Mouse (Mus musculus) embryonic facial prominence, embryonic 12.5 days (tissue): Measurements from ENCODE around the gene Adssl1. TPM values are rescaled to one million over a fixed set of nuclear protein-coding genes. Genes with fewer than 3 reads are reported as not detected.

Source experiments
- ATAC-seq: fragments of 200-750 bp; cut with Nextera tagmentation; 2 replicates; pipeline ENCODE4 v1.8.0; 2017; ENCODE audit not compliant: insufficient number of reproducible peaks, insufficient read depth, low FRiP score, low TSS enrichment
- H3K27ac ChIP-seq: fragments of 300-500 bp; sonication (generic); 2 replicates; pipeline ENCODE4 v1.5.1; 2016; ENCODE audit warnings: mild to moderate bottlenecking
- H3K27me3 ChIP-seq: fragments of 300-500 bp; sonication (generic); 2 replicates; pipeline ENCODE4 v1.6.1; 2016; ENCODE audit warnings: mild to moderate bottlenecking, moderate library complexity
- H3K36me3 ChIP-seq: fragments of 300-500 bp; sonication (generic); 2 replicates; pipeline ENCODE4 v1.6.1; 2016; ENCODE audit warnings: mild to moderate bottlenecking
- H3K4me1 ChIP-seq: fragments of 300-500 bp; sonication (generic); 2 replicates; pipeline ENCODE4 v1.6.1; 2016
- H3K4me2 ChIP-seq: fragments of 300-500 bp; sonication (generic); replicated peaks from 2 replicates; pipeline ENCODE4 v1.6.1; 2016; ENCODE audit warnings: mild to moderate bottlenecking, moderate library complexity
- H3K4me3 ChIP-seq: fragments of 300-500 bp; sonication (generic); 2 replicates; pipeline ENCODE4 v1.5.1; 2016; ENCODE audit warnings: mild to moderate bottlenecking
- H3K9ac ChIP-seq: fragments of 300-500 bp; sonication (generic); 2 replicates; pipeline ENCODE4 v1.6.1; 2016; ENCODE audit warnings: mild to moderate bottlenecking, moderate library complexity
- H3K9me3 ChIP-seq: fragments of 300-500 bp; sonication (generic); 2 replicates; pipeline ENCODE4 v1.6.1; 2016; ENCODE audit warnings: mild to moderate bottlenecking, moderate library complexity
- WGBS: fragments of 180-500 bp; shearing (Covaris S2); methylation state at CpG from one replicate; pipeline ENCODE4 v1.1.7; 2016; 5-methylcytosine and 5-hydroxymethylcytosine counted together
- polyA plus RNA-seq: library from polyadenylated mRNA; unstranded; fragments of >200 nt; fragmentation: Nextera tagmentation; extraction: Ambion mirVana; gene quantifications from 2 replicates; pipeline ENCODE4 v1.2.1, GENCODE M21; 2016

The Adssl1 gene
- polyA plus RNA-seq, 1 experiment from 2014 or later: 6.6 TPM

GRCm38 (mm10) chr12:112585924-112586538 lies 33.8 kb upstream of the Adssl1 start:
- H3K9me3 ChIP-seq: no peaks in the 10 kb centered on the region
- no peaks in the 10 kb centered on the region for H3K36me3 ChIP-seq
- H3K27me3 ChIP-seq: peaks cover 23% of the 10 kb centered on the region
- no peak overlapping the region for H3K27ac ChIP-seq
- H3K4me3 ChIP-seq: no peak overlapping the region
- H3K9ac ChIP-seq: no peak overlapping the region; the same call in 1 of the 2 replicates
- no peak overlapping the region for H3K4me2 ChIP-seq
- 75% methylated on average over 7 of the region's 7 CpGs for WGBS
- ATAC-seq: no peak
- peaks cover 11% of the 10 kb centered on the region; the same call in 1 of the 2 replicates for H3K4me1 ChIP-seq

GRCm38 (mm10) chr12:112587125-112588124 lies 32.4 kb upstream of the Adssl1 start:
- 77% methylated on average over 14 of the region's 14 CpGs for WGBS
- H3K36me3 ChIP-seq: no peaks in the 10 kb centered on the region
- peak overlapping the region; percentile 50; the same call in 1 of the 2 replicates for H3K4me3 ChIP-seq
- peaks cover 11% of the 10 kb centered on the region; the same call in 1 of the 2 replicates for H3K4me1 ChIP-seq
- ATAC-seq: no peak
- no peak overlapping the region for H3K27ac ChIP-seq
- H3K9ac ChIP-seq: no peak overlapping the region
- no peaks in the 10 kb centered on the region for H3K9me3 ChIP-seq
- peaks cover 23% of the 10 kb centered on the region for H3K27me3 ChIP-seq
- H3K4me2 ChIP-seq: peak overlapping the region; percentile 85; the same call in 1 of the 2 replicates

- Histone ChIP-seq H3K9ac (peak within 1 kb of the TSS; percentile 46), H3K27ac (no peak within 1 kb of the TSS), H3K4me3 (peak within 1 kb of the TSS; percentile 50), H3K27me3 (peaks cover 23% of the 10 kb centered on the region), H3K4me1 (peaks cover 12% of the 10 kb centered on the region; the same call in 1 of the 2 replicates), H3K4me2 (peak within 1 kb of the TSS; percentile 85), H3K36me3 (no peaks in the 10 kb centered on the region), H3K9me3 (no peaks in the 10 kb centered on the region)
- 2% methylated on average over 57 of the region's 60 CpGs for WGBS
- peak; percentile 81 for ATAC-seq
Observed at GRCm38 (mm10) chr12:112588426-112589256, 31.2 kb upstream of the Adssl1 start, which contains the start of gene Inf2. Inf2 (plus strand) TSS chr12:112588784.

- H3K4me3 ChIP-seq: peak overlapping the region; percentile 50
- H3K4me1 ChIP-seq: peaks cover 20% of the 10 kb centered on the region
- peak overlapping the region; percentile 85 for H3K4me2 ChIP-seq
- ATAC-seq: no peak
- H3K36me3 ChIP-seq: no peaks in the 10 kb centered on the region
- H3K27ac ChIP-seq: no peak overlapping the region
- H3K27me3 ChIP-seq: peaks cover 23% of the 10 kb centered on the region
- 63% methylated on average over 8 of the region's 8 CpGs for WGBS
- no peaks in the 10 kb centered on the region for H3K9me3 ChIP-seq
- peak overlapping the region; percentile 46; the same call in 1 of the 2 replicates for H3K9ac ChIP-seq
Observed at GRCm38 (mm10) chr12:112589491-112590191, 30.2 kb upstream of the Adssl1 start.

GRCm38 (mm10) chr12:112590566-112591239 lies 29.1 kb upstream of the Adssl1 start:
- Histone ChIP-seq H3K4me3 (no peak overlapping the region), H3K9ac (no peak overlapping the region), H3K36me3 (no peaks in the 10 kb centered on the region), H3K27me3 (peaks cover 23% of the 10 kb centered on the region), H3K27ac (no peak overlapping the region), H3K4me2 (no peak overlapping the region), H3K4me1 (peaks cover 31% of the 10 kb centered on the region), H3K9me3 (no peaks in the 10 kb centered on the region)
- WGBS: 61% methylated on average over 8 of the region's 8 CpGs
- no peak for ATAC-seq

GRCm38 (mm10) chr12:112591240-112591639 lies 28.6 kb upstream of the Adssl1 start:
- no peak overlapping the region for H3K9ac ChIP-seq
- H3K27ac ChIP-seq: no peak overlapping the region
- no peaks in the 10 kb centered on the region for H3K9me3 ChIP-seq
- H3K4me1 ChIP-seq: peaks cover 31% of the 10 kb centered on the region
- no peaks in the 10 kb centered on the region for H3K36me3 ChIP-seq
- no peak overlapping the region for H3K4me2 ChIP-seq
- no peak overlapping the region for H3K4me3 ChIP-seq
- peaks cover 22% of the 10 kb centered on the region for H3K27me3 ChIP-seq
- ATAC-seq: no peak
- 91% methylated on average over 5 of the region's 5 CpGs for WGBS

- no peak overlapping the region for H3K27ac ChIP-seq
- no peaks in the 10 kb centered on the region for H3K9me3 ChIP-seq
- H3K9ac ChIP-seq: no peak overlapping the region
- H3K27me3 ChIP-seq: peaks cover 18% of the 10 kb centered on the region
- peaks cover 31% of the 10 kb centered on the region for H3K4me1 ChIP-seq
- H3K36me3 ChIP-seq: no peaks in the 10 kb centered on the region
- 79% methylated on average over 3 of the region's 3 CpGs for WGBS
- ATAC-seq: no peak
- H3K4me3 ChIP-seq: no peak overlapping the region
- no peak overlapping the region for H3K4me2 ChIP-seq
Observed at GRCm38 (mm10) chr12:112591730-112592129, 28.1 kb upstream of the Adssl1 start.

- no peak for ATAC-seq
- H3K9me3 ChIP-seq: no peaks in the 10 kb centered on the region
- no peak overlapping the region for H3K27ac ChIP-seq
- 70% methylated on average over 21 of the region's 21 CpGs for WGBS
- H3K36me3 ChIP-seq: no peaks in the 10 kb centered on the region
- H3K4me1 ChIP-seq: peaks cover 28% of the 10 kb centered on the region
- H3K27me3 ChIP-seq: peaks cover 9% of the 10 kb centered on the region; the same call in 1 of the 2 replicates
- H3K4me3 ChIP-seq: no peak overlapping the region
- no peak overlapping the region for H3K4me2 ChIP-seq
- no peak overlapping the region; the same call in 1 of the 2 replicates for H3K9ac ChIP-seq
Observed at GRCm38 (mm10) chr12:112592985-112593734, 26.7 kb upstream of the Adssl1 start.

- Histone ChIP-seq H3K27me3 (peaks cover 5% of the 10 kb centered on the region; the same call in 1 of the 2 replicates), H3K4me3 (no peak overlapping the region), H3K4me1 (peaks cover 30% of the 10 kb centered on the region), H3K4me2 (no peak overlapping the region), H3K36me3 (no peaks in the 10 kb centered on the region), H3K9me3 (no peaks in the 10 kb centered on the region), H3K9ac (no peak overlapping the region), H3K27ac (0 out of 2 replicates have a peak overlapping the region, but pooled peaks have one; percentile 27)
- 65% methylated on average over 16 of the region's 16 CpGs for WGBS
- ATAC-seq: no peak
Observed at GRCm38 (mm10) chr12:112593951-112594915, 25.6 kb upstream of the Adssl1 start.
